Mouse (Mus musculus): ENCODE measurements around the gene Maml1. TPM values are rescaled to one million over a fixed set of nuclear protein-coding genes. Genes with fewer than 3 reads are reported as not detected.

The Maml1 gene
- polyA plus RNA-seq, 1 experiment: 12.6 TPM

DNA sequence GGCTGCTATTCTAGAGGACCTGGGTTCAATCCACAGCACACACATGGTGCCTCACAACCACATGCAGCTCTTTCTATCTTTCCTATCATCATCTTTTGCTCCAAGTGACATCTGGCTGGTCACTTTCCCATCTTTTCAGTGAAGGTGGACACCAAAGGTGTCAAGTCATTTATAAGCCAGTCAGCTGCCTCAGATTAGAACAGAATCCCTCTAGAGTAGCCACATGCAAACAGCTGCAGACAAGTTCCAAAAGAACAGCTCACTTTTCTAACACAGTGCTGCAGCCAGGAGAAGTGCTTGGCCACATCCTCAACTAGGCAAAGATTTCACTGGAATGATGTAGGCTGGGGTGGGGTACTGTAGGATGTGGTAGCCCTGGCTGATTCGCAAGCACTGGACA lies 22.2 kb downstream of the Maml1 start:
- 87% methylated on average over 1 of the region's 1 CpGs for WGBS
- TF ChIP-seq POLR2A (IDR thresholded peaks at IDR 0.05; ENCODE audit: low read depth, low read length): no peak
- no peak for TF ChIP-seq CTCF (IDR thresholded peaks at IDR 0.05; ENCODE audit: extremely low read depth, insufficient read length, insufficient replicate concordance, low read depth, low read length)

GRCm38 (mm10) chr11:50269163-50269562 lies 22.9 kb downstream of the Maml1 start:
- WGBS: 83% methylated on average over 2 of the region's 2 CpGs

More for the DNA sequence above, 22.2 kb downstream of the Maml1 start:
- H3K27me3 ChIP-seq (ENCODE audit: control insufficient read depth, insufficient read depth, low read length): no peaks in the 10 kb centered on the region
- no peak overlapping the region for H3K27ac ChIP-seq (ENCODE audit: insufficient read depth, low read depth, low read length)
- H3K36me3 ChIP-seq (ENCODE audit: control insufficient read depth, insufficient read depth, low read length): peaks cover 17% of the 10 kb centered on the region
- H3K4me1 ChIP-seq (ENCODE audit: control insufficient read depth, insufficient read depth, insufficient read length, low read length): no peaks in the 10 kb centered on the region; the same call in 1 of the 2 replicates
- no peak overlapping the region for H3K4me3 ChIP-seq (ENCODE audit: low read depth, low read length)

GRCm38 (mm10) chr11:50266997-50267396 lies 25.1 kb downstream of the Maml1 start:
- WGBS: 90% methylated on average over 3 of the region's 3 CpGs
- Histone ChIP-seq H3K4me3 (ENCODE audit: low read depth, low read length) (no peak overlapping the region), H3K4me1 (ENCODE audit: control insufficient read depth, insufficient read depth, insufficient read length, low read length) (no peaks in the 10 kb centered on the region; the same call in 1 of the 2 replicates), H3K36me3 (ENCODE audit: control insufficient read depth, insufficient read depth, low read length) (peaks cover 31% of the 10 kb centered on the region), H3K27ac (ENCODE audit: insufficient read depth, low read depth, low read length) (no peak overlapping the region), H3K27me3 (ENCODE audit: control insufficient read depth, insufficient read depth, low read length) (no peaks in the 10 kb centered on the region)
- TF ChIP-seq CTCF (IDR thresholded peaks at IDR 0.05; ENCODE audit: extremely low read depth, insufficient read length, insufficient replicate concordance, low read depth, low read length) (no peak), POLR2A (IDR thresholded peaks at IDR 0.05; ENCODE audit: low read depth, low read length) (no peak)

More at GRCm38 (mm10) chr11:50269163-50269562, 22.9 kb downstream of the Maml1 start:
- peaks cover 20% of the 10 kb centered on the region for H3K36me3 ChIP-seq (ENCODE audit: control insufficient read depth, insufficient read depth, low read length)
- no peak overlapping the region for H3K27ac ChIP-seq (ENCODE audit: insufficient read depth, low read depth, low read length)
- H3K4me1 ChIP-seq (ENCODE audit: control insufficient read depth, insufficient read depth, insufficient read length, low read length): no peaks in the 10 kb centered on the region; the same call in 1 of the 2 replicates
- H3K27me3 ChIP-seq (ENCODE audit: control insufficient read depth, insufficient read depth, low read length): no peaks in the 10 kb centered on the region
- no peak overlapping the region for H3K4me3 ChIP-seq (ENCODE audit: low read depth, low read length)
- no peak for TF ChIP-seq POLR2A (IDR thresholded peaks at IDR 0.05; ENCODE audit: low read depth, low read length)
- peak; percentile 27; the same call in 1 of the 2 replicates for TF ChIP-seq CTCF (IDR thresholded peaks at IDR 0.05; ENCODE audit: extremely low read depth, insufficient read length, insufficient replicate concordance, low read depth, low read length)

DNA sequence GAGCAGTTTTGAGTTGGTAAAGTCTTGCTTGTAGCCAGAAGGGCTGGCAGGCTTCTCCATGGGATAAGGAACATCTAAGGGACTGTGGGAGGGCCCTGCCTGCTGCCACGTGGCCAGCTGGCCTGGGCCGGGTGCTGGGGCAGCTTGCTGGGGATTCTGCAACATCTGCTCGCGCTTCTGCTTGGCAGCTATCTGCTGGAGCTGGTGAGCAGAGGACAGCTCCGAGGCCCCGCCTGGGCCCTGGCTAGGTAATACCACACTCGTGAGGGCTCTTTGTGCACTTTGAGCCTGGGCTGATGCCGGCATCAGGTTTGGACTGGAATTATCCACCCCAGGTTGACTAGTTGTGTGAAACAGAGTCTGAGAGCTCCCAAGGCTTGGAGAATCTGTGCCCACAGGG lies 26.2 kb downstream of the Maml1 start:
- no peak for TF ChIP-seq CTCF (IDR thresholded peaks at IDR 0.05; ENCODE audit: extremely low read depth, insufficient read length, insufficient replicate concordance, low read depth, low read length)
- no peak for TF ChIP-seq POLR2A (IDR thresholded peaks at IDR 0.05; ENCODE audit: low read depth, low read length)
- H3K36me3 ChIP-seq (ENCODE audit: control insufficient read depth, insufficient read depth, low read length): peaks cover 38% of the 10 kb centered on the region
- no peaks in the 10 kb centered on the region; the same call in 1 of the 2 replicates for H3K4me1 ChIP-seq (ENCODE audit: control insufficient read depth, insufficient read depth, insufficient read length, low read length)
- H3K27me3 ChIP-seq (ENCODE audit: control insufficient read depth, insufficient read depth, low read length): no peaks in the 10 kb centered on the region
- WGBS: 54% methylated on average over 8 of the region's 8 CpGs
- H3K4me3 ChIP-seq (ENCODE audit: low read depth, low read length): no peak overlapping the region
- no peak overlapping the region for H3K27ac ChIP-seq (ENCODE audit: insufficient read depth, low read depth, low read length)

DNA sequence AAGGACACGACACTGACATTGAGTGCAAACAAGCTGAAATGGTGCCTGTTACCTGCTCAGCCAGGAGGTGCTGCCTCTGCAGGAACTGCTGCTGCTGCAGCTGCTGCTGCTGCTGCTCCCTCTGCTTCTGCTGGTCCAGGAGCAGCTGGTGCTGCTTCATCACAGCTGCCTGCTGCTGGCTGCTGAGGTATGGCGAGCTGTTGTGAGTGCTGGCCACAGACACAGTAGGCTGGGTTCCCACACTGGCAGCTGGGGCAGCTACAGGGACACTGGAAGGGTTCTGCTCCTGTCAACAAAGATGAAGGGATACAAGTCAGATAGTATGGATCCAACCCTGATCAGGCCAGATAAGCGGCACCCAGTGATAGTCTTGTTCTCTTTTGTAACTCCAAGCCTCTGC lies 28.9 kb downstream of the Maml1 start:
- Histone ChIP-seq H3K36me3 (ENCODE audit: control insufficient read depth, insufficient read depth, low read length) (peaks cover 49% of the 10 kb centered on the region), H3K4me3 (ENCODE audit: low read depth, low read length) (no peak overlapping the region), H3K4me1 (ENCODE audit: control insufficient read depth, insufficient read depth, insufficient read length, low read length) (no peaks in the 10 kb centered on the region; the same call in 1 of the 2 replicates), H3K27ac (ENCODE audit: insufficient read depth, low read depth, low read length) (no peak overlapping the region), H3K27me3 (ENCODE audit: control insufficient read depth, insufficient read depth, low read length) (no peaks in the 10 kb centered on the region)
- 88% methylated on average over 3 of the region's 3 CpGs for WGBS
- TF ChIP-seq CTCF (IDR thresholded peaks at IDR 0.05; ENCODE audit: extremely low read depth, insufficient read length, insufficient replicate concordance, low read depth, low read length) (no peak), POLR2A (IDR thresholded peaks at IDR 0.05; ENCODE audit: low read depth, low read length) (no peak)

DNA sequence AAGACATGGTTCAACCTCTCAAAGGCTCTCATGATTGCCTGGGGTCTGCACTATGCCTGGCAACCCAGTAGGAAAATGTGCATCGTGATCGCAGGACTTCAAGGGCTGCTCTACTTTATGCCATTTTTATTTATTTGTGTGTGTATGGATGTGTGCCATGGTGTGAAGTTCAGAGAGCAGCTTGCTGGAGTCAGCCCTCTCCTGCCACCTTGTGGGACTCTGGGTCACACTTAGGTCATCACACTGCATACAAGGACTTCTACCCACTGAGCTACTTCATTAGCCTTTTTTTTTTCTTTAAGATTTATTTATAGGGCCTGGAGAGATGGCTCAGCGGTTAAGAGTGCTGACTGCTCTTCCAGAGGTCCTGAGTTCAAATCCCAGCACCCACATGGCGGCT lies 30.1 kb downstream of the Maml1 start:
- WGBS: 62% methylated on average over 4 of the region's 4 CpGs
- Histone ChIP-seq H3K27me3 (ENCODE audit: control insufficient read depth, insufficient read depth, low read length) (no peaks in the 10 kb centered on the region), H3K36me3 (ENCODE audit: control insufficient read depth, insufficient read depth, low read length) (peaks cover 58% of the 10 kb centered on the region)

DNA sequence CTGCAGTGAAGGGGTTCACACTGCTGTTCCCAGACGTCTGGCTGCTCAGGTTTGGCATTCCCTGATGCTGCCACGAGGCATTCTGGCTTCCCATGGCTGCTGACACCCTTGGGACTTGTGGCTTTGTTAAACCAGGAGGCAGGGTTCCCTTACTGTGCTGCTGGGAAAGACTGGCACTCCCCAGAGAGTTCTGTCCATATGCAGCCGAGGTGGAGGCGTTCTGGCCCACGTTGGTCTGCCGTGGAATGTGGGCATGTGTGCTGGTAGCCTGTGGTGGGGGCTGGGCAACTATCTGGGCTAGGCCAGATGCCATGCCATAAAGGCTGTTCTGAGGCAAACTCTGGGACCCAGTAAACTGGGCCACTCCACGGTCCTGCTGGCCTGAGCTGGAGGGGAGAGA lies 33.8 kb downstream of the Maml1 start:
- 78% methylated on average over 7 of the region's 7 CpGs for WGBS
- Histone ChIP-seq H3K27ac (ENCODE audit: insufficient read depth, low read depth, low read length) (no peak overlapping the region), H3K4me3 (ENCODE audit: low read depth, low read length) (no peak overlapping the region), H3K27me3 (ENCODE audit: control insufficient read depth, insufficient read depth, low read length) (no peaks in the 10 kb centered on the region), H3K4me1 (ENCODE audit: control insufficient read depth, insufficient read depth, insufficient read length, low read length) (no peaks in the 10 kb centered on the region), H3K36me3 (ENCODE audit: control insufficient read depth, insufficient read depth, low read length) (peaks cover 46% of the 10 kb centered on the region)
- no peak for TF ChIP-seq POLR2A (IDR thresholded peaks at IDR 0.05; ENCODE audit: low read depth, low read length)
- TF ChIP-seq CTCF (IDR thresholded peaks at IDR 0.05; ENCODE audit: extremely low read depth, insufficient read length, insufficient replicate concordance, low read depth, low read length): no peak

More for the DNA sequence above, 30.1 kb downstream of the Maml1 start:
- Histone ChIP-seq H3K4me3 (ENCODE audit: low read depth, low read length) (no peak overlapping the region), H3K4me1 (ENCODE audit: control insufficient read depth, insufficient read depth, insufficient read length, low read length) (no peaks in the 10 kb centered on the region; the same call in 1 of the 2 replicates), H3K27ac (ENCODE audit: insufficient read depth, low read depth, low read length) (no peak overlapping the region)
- TF ChIP-seq CTCF (IDR thresholded peaks at IDR 0.05; ENCODE audit: extremely low read depth, insufficient read length, insufficient replicate concordance, low read depth, low read length): peak; percentile 33; the same call in 1 of the 2 replicates
- no peak for TF ChIP-seq POLR2A (IDR thresholded peaks at IDR 0.05; ENCODE audit: low read depth, low read length)

Data from small intestine, adult 2 months (tissue).